Mouse (Mus musculus): ENCODE data around the gene Ppp1r14d.

Gene Ppp1r14d

DNA sequence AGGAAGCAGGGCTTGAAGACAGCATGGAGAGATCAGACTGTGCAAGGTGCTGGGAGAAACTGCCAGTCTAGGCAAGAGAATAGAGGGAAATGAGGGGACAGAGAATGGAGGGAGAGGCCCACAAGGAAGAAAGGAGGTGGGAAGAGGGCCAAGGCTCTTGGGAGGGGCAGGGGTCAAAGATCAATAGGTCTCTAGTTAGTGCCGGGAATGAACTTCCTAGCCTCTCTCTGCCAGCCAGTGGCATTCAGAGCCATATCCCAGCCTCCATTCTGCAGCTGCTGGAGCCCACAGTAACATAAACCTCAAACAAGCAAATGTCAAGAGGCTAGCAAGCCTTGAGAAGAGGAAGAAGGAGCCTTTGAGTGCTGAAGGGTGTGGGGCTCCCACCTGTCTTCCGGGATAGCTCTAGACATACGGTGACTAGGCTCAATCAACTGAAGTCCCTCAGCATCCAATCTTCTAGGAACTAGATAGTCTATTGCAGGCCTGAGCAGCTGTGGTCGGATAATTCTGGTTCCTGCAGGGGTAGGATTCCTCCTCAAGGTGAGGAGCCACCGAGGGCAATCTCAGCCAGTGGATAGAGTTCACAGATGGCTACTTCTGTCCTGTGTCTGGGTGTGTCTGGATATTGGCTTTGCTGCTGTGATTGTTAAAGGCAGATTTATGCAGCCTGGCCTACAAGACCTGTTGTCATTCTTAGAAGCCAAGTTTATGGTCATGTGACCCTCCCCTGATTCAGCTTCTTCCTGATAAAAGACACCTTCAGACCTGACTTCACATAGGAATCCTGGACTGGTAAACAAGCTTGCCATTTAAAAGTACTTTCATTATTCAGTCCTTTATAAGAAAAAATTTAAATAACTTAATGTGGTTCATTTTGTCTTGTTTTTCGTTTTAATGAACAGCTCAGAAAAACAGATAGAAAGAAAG, at the start of gene Ppp1r14d:
Ppp1r14d (minus strand) TSS at position 132 of the 930 bp plus-strand sequence.
- DNase-seq (ENCODE audit: low read depth, low spot score): peak; percentile 47

DNA sequence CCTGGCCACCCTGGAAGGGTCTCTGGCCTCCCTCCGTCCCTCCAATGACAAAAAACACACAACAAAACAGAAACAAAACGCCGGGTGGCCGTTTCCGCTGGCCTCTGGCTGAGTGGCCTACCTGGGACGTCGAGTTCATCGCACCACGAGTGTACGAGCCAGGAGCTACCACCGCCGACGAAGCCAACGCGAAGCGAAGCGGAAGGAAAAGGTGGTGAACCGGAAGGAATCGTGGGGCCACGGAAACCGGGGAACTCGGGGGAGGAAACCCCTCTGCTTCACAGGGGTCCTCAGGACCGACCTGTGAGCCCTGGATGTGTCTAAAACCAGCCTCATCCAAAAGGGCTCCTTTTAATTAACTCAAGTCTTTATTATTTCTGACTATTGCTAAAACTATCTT, 48.1 kb upstream of the Ppp1r14d start:
- DNase-seq (ENCODE audit: low read depth, low spot score): peak; percentile 61

DNA sequence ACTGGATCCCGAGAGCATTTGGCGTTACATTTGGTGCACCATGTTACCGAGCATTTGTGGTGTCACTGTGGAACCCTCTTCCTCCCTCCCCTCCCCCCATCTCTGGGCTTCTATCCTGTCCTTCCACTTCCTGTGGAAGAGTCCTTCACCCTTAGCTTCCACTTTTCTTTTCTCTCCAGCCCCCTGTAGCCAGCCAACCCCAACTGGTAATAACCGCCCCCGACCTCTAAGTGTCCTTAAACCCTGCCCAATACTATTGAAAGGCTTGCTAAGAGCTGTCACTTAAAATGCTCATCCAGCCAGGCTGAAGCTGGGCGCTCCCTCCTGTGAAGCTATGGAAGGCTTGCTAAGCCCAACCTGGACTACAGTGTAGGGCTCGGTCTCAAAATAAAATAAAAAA, 47.2 kb upstream of the Ppp1r14d start:
- DNase-seq (ENCODE audit: low read depth, low spot score): peak; percentile 89

- DNase-seq (ENCODE audit: low read depth, low spot score): no peak
Observed at GRCm38 (mm10) chr2:119274126-119274525, 44.4 kb upstream of the Ppp1r14d start.

DNA sequence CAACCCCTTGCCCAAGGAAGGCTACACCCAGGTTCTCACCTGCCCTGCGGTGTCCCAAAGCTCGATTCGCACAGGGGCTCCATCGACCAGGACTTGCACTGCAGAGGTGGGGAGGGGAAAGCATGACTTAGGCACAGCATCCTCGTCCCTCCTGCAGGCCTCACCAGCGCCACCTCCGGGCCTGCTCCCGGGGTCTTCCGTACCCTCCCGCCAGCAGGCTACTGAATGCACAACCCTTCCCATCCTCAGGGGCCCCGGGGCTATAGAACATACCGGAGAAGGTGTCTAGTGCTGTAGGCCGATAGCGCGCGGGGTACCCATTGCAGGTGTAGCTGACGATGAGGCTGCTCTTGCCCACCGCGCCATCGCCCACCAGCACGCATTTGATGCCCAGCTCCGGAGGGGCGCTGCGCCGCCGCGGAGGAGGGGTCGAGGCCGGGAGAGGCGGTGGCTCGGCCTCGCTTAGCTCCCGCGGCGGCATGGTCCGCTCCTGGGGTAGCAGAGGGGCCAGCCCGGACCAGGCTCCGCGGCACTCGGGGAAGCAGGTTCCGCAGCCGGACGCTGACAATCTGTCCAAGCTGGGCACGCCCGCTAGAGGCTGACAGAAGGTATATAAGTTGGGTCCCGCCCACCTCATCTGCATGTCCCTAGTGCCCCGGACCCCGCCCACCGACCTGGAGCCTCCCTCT, 41.1 kb upstream of the Ppp1r14d start, which contains the start of gene Rhov:
Rhov (minus strand) TSS at position 630 of the 689 bp plus-strand sequence.
- DNase-seq (ENCODE audit: low read depth, low spot score): peak; percentile 80

DNA sequence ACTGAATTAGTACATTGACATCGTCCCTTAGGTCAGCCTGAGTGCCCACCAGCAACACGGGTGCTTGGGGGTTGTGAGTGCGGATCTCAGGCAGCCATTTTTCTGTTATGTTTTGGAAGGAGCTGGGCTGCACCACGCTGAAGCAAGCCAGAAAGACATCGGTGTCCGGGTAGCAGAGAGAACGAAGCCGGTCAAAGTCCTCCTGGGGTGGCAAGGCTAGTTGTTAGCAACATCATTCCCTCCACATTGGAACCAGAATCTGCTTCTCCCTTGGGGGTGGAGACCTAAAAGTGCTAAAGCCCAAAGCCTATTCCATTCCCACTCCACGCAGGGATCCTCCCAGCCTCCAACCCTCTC, 40.6 kb upstream of the Ppp1r14d start:
- DNase-seq (ENCODE audit: low read depth, low spot score): no peak

- no peak for DNase-seq (ENCODE audit: low read depth, low spot score)
Observed at GRCm38 (mm10) chr2:119263813-119264212, 34.1 kb upstream of the Ppp1r14d start.

GRCm38 (mm10) chr2:119262978-119263377, 33.3 kb upstream of the Ppp1r14d start:
- DNase-seq (ENCODE audit: low read depth, low spot score): no peak

DNA sequence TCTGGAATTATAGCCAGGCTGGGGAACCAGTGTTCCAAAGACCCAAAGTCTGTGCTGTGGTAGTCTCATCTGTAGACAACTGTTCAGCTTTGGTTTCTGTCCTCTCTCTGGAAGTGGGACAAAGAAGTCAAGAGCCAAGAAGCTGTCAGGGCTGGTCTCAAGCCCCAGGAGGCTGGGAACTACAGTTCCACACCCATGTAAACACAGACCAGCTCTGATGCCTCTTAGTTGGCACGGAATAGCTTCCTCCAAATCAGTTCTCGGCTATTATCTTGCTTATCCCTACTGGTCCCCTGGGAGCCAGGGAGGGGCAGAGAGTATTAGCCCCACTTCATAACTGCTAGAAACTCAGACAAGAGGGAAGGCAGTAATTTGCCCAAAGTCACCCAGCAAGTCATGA, 31.6 kb upstream of the Ppp1r14d start:
- DNase-seq (ENCODE audit: low read depth, low spot score): no peak

DNA sequence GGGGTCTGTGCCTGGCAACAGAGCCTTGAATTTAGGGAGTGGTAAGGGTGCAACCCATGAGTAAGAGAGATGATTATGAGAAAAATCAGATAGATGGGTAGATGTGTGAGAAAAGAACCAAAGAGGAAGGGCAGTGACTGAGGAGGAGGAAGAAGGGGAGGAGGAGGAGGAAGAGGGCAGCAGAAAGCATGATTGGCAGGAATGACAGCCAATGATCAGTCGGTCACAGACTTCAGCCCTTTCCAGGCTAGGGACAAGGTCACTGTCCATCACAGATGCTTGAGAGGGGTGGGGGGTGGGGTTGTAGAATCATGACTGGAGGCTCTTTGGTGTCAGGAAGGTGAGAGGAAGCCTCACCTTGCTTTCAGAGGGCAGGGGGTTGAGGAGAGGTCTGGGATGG, 30.8 kb upstream of the Ppp1r14d start:
- DNase-seq (ENCODE audit: low read depth, low spot score): no peak

DNA sequence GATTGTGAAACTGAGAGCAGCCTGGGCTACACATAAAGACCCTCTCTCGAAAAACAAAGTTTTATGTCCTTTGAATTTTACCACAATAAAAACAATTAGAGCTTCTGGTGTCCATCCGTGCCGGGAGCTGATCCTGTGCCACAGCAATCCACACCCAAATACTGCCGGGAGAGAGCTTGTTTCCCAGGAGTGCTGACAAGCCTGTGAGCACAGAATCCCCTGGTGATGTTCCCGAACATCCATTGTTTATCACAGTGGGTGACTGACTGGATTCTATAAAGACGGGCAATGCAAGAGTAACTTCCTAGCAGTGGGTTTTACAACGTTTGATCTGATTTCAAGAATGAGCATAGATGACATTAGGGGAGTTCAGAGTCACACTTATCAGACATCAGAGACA, 25.3 kb upstream of the Ppp1r14d start:
- DNase-seq (ENCODE audit: low read depth, low spot score): peak; percentile 81

DNA sequence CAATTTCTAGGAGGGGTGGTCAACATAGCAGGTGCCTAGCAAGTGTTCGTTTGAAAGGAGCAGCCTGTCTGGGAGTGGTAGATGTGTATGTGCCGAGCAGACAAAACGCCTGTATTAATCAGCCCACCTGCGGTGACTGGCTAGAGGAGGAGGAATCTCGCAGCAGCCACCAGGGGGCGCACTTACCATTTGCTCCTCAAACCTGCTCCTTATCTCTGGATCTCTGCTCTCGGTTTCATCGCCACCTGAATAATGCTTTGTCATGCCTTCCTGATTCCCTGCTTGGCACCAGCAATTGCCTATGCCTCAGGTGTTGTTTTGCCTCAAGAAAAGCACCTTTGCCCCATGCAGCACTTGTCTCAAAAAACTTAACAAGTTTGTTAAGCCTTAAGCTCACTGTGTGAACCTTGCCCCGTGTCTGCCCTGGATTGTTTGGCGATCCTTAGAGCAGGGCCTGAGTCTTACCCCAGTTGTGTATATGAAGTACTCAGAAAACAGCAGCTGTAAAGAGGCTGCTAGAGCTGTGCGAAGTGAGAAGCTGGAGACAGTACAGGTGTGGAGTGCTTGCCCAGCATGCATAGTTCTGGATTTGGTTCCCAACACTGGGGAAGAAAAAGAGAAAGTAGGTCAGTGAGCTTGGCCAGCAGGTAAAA, 21.2 kb upstream of the Ppp1r14d start:
- DNase-seq (ENCODE audit: low read depth, low spot score): peak; percentile 92

DNA sequence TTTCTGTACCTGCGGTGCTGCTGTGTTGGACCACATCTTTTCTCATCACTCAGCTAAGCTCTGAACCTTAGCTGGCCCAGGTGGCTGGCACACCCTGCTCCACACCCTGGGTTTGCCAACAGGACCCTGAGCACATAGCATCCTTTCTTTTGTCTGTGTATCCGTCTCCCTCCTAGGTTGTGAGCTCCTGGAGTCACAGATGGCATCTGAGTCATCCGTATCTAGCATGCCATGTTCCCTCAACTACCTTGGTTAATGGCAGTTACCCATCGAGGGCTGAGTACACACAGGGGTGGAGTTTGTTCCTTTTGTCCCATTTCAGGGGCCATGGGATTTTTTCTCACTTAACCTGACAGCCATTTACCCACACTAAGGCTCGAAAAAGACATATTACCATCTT, 20.7 kb upstream of the Ppp1r14d start:
- DNase-seq (ENCODE audit: low read depth, low spot score): no peak

DNA sequence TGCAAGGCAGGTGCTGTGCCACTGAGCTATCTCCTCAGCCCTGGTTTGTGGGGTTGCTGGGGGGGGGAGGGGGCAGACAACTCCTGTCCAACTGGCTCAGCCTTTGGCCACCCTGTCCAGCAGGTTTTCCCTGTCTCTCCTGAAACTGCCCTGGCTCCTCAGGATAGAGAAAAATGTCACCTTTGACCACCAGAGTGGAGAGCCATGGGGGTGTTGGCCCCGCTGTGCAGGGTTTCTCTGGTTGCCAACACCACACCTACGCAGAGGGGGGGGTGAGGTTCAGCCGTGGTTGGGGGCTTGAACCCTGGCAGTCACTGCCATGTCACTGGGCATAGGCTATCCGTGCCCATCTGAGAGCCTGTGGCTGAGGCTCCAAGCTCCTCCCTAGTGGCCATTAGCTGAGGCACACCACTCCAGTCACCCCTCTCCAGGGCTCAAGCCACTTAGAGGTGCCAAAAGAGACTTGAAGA, 19.9 kb upstream of the Ppp1r14d start:
- DNase-seq (ENCODE audit: low read depth, low spot score): no peak

DNA sequence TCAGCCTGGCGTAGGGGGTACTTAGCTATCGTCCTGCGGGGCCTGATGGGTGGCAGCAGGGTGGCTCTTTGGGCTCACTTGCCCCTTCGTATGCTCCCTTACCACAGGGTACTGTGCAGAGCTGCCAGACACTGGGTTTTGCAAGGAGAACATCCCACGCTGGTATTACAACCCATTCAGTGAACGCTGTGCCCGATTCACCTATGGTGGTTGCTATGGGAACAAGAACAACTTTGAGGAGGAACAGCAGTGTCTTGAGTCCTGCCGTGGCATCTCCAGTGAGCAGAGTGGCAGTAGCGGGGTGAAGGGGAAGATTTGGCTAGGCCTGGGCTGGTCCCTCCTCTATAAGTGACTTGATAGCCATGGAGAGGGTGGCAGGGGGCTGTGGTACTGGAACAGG, 18.2 kb upstream of the Ppp1r14d start:
- peak; percentile 31 for DNase-seq (ENCODE audit: low read depth, low spot score)

DNA sequence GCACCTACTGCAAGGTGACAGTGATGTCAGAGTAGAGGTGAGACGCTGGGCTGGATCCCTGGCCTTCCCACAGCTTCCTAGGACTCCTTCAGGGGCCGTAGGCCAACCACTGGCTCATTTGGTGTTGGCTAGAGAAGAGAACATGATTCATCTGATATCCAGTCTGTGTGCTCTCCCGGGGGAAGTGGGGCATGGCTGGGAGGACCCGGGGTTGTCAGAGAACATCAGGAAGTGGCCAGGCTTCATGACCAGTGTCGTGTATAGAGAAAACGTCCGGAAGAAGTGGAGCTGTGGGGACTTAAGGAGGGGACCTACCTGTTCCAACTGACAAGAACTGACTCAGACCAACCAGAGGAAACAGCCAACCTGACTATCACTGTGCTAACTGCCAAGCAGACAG, 15.5 kb upstream of the Ppp1r14d start:
- no peak for DNase-seq (ENCODE audit: low read depth, low spot score)

DNA sequence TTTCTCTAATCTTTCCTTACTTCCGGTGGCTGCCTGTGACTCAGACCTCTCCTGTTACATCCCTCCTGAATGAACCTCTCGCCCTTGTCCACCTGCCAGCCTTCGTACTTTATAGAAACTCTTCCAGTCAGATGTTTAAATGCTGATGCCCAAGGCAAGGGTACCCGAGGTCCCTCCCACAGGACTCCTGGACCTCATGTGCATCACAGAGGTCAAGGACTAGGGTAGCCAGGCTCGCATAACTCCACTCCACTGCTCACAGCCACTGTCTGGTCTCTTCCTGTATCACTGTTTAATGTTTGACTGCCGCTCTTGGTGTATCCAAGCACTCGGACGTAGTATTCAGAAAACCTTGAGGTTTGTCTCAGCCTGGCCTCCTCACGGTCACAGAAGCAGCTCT, 12.8 kb upstream of the Ppp1r14d start:
- no peak for DNase-seq (ENCODE audit: low read depth, low spot score)

DNA sequence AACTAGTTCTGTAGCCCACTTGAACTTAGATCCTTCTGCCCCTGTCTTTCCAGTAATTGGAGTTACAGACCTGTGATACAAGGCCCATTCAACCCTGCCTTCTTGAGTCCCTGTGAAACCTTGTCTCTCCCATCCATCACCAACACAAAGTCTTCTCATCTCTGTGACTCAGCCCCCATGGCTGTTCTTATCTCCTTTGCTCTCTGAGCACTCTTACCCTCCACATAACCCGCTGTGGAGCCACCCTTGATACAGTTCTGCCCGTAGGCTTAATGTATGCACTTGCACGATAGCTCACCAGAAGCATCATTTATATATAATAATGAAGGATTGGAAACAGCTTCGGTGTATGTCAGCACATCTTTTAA, 11.1 kb upstream of the Ppp1r14d start:
- no peak for DNase-seq (ENCODE audit: low read depth, low spot score)

DNA sequence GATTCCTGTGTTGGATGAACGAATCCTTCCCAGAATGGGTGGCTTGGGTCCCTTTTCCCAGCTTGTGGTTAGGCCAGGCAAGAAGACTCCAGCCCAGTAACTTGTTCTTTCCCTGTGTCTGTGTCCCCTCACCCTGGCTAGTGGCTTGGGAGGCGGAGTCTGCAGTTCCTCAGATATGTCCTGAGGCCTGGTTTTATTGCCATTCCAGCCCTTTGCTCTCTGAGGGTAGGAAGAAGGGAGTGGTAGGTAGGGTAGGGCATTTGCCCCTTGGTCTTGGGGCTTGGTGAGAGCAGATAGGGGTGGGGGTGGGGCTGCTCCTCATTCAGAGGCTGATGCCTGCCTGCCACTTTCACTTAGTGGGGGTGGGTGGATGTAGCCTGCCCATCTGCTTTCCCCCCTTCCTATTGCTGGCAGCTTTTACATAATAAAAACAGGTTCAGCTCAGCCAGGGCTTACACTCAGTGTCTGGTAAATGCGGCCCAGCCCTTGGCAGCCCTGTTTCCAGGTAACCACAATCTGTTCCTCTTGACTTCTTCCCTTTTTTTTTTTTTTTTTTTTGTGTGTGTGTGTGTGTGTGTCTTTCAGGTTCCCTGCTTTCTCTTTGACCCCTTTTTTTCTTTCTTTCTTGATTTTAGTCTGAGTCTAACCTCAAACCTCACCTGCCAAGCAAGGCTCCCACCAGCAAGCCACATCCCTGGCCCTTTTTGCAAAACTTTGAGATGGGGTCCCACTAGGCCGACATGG, 10.5 kb upstream of the Ppp1r14d start:
- peak; percentile 49 for DNase-seq (ENCODE audit: low read depth, low spot score)

GRCm38 (mm10) chr2:119238671-119239070, 9.0 kb upstream of the Ppp1r14d start:
- DNase-seq (ENCODE audit: low read depth, low spot score): no peak

DNA sequence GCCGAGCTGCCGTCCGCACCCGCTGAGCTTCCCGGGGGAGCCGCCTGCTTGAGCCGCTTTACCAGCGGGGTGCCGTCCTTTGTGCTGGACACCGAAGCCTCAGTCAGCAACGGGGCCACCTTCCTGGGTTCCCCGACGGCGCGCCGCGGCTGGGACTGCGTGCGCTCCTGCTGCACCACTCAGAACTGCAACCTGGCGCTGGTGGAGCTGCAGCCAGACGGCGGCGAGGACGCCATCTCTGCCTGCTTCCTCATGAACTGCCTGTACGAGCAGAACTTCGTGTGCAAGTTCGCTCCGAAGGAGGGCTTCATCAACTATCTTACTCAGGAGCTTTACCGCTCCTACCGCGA, 8.1 kb upstream of the Ppp1r14d start:
- DNase-seq (ENCODE audit: low read depth, low spot score): peak; percentile 71
